Comparison of ENCODE assay signal across 9 mouse cellular contexts in the genomic region with DNA sequence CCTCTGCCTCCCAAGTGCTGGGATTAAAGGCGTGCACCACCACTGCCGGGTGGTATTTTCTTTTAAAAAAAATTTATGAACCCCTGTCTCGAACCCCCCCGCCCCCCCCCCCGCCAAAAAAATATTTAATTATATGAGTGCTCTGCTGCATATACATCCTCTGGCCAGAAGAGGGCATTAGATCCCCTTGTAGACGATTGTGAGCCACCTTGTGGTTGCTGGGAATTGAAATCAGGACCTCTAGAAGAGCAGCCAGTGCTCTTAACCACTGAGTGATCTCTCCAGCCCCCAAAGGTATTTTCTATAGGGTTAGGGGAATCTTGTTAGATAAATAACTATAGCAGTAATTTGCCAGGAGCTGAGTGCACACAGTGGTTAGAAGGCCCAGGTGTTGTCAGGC. TPM values are rescaled to one million over a fixed set of nuclear protein-coding genes. Genes with fewer than 3 reads are reported as not detected.
DNase-seq lines count a peak whose midpoint lies in the region; ATAC-seq and TF ChIP-seq lines count a peak whose summit lies in the region.
"Had no signal": no experiment of that assay in that cellular context is flagged by ENCODE, and none has a peak within 500 bp of the region (broad histone marks: within the 10 kb centered on the region; RNA-seq: fewer than 3 reads in every experiment).

No protein-coding gene starts in this region.

- no peaks in the 10 kb centered on the region for H3K27me3 ChIP-seq in cerebellum, adult 2 months (ENCODE audit: control insufficient read depth, insufficient read depth, low read length)
- no peaks in the 10 kb centered on the region for H3K27me3 ChIP-seq in midbrain, postnatal 0 days (ENCODE audit: insufficient read depth, low read length)
- no peaks in the 10 kb centered on the region for H3K27me3 ChIP-seq in midbrain, embryonic 16.5 days (ENCODE audit: control insufficient read depth, insufficient read depth, low read depth, low read length)

- TF ChIP-seq POLR2A in cerebellum, adult 2 months (IDR thresholded peaks at IDR 0.05; ENCODE audit: borderline replicate concordance, insufficient read depth, low read length), result no peak

- H3K4me2 ChIP-seq in midbrain, postnatal 0 days (ENCODE audit: low read depth, low read length, poor library complexity, severe bottlenecking), result no peak overlapping the region
- H3K4me2 ChIP-seq in midbrain, embryonic 16.5 days (ENCODE audit: low read length), result no peak overlapping the region
- H3K4me2 ChIP-seq: midbrain, embryonic 12.5 days had no signal

- peak; percentile 41; the same call in 1 of the 2 replicates for TF ChIP-seq CTCF in cerebellum, adult 2 months (IDR thresholded peaks at IDR 0.05; ENCODE audit: borderline replicate concordance, insufficient read depth, low read depth, low read length)
- peak; percentile 79 for TF ChIP-seq CTCF in midbrain, postnatal 0 days (IDR thresholded peaks at IDR 0.05)

- no peak overlapping the region for H3K9ac ChIP-seq in midbrain, postnatal 0 days (replicated peaks; ENCODE audit: low read length, poor library complexity, severe bottlenecking)
- no peak overlapping the region for H3K9ac ChIP-seq in midbrain, embryonic 16.5 days (ENCODE audit: low read depth, low read length)
- H3K9ac ChIP-seq: midbrain, embryonic 12.5 days had no signal

- intact Hi-C loops in heart, postnatal 14 days (cut with DNase I), result loop anchor here (5.0 kb wide), 1 partner anchor 58 kb away; a partner anchor contains a TSS
- intact Hi-C loops in left cerebral cortex, postnatal 4 days (cut with DNase I), result loop anchor here (5.0 kb wide), 1 partner anchor 67 kb away; no protein-coding TSS in a partner anchor

- no peak for ATAC-seq in midbrain, postnatal 0 days (ENCODE audit: low FRiP score)
- ATAC-seq in midbrain, embryonic 16.5 days, result no peak
- ATAC-seq in erythroblast, adult 5-6 weeks (replicated peaks; ENCODE audit: low FRiP score, poor library complexity, severe bottlenecking), result no peak

- no peaks in the 10 kb centered on the region for H3K9me3 ChIP-seq in midbrain, postnatal 0 days (ENCODE audit: low read length)
- H3K9me3 ChIP-seq in midbrain, embryonic 16.5 days (replicated peaks; ENCODE audit: control insufficient read depth, low read length, poor library complexity, severe bottlenecking), result no peaks in the 10 kb centered on the region
- H3K9me3 ChIP-seq: midbrain, embryonic 12.5 days had no signal

- no peak overlapping the region for H3K4me3 ChIP-seq in cerebellum, adult 2 months (replicated peaks; ENCODE audit: insufficient read depth, low read depth, low read length)
- H3K4me3 ChIP-seq in midbrain, postnatal 0 days (ENCODE audit: low read depth, low read length), result no peak overlapping the region
- no peak overlapping the region for H3K4me3 ChIP-seq in midbrain, embryonic 16.5 days (ENCODE audit: low read depth, low read length)
- H3K4me3 ChIP-seq: midbrain, embryonic 12.5 days had no signal

- no peaks in the 10 kb centered on the region for H3K36me3 ChIP-seq in midbrain, postnatal 0 days (ENCODE audit: insufficient read depth, low read length)
- no peaks in the 10 kb centered on the region for H3K36me3 ChIP-seq in midbrain, embryonic 16.5 days (ENCODE audit: control insufficient read depth, insufficient read depth, low read length)
- H3K36me3 ChIP-seq: midbrain, embryonic 12.5 days had no signal

- H3K4me1 ChIP-seq in cerebellum, adult 2 months (ENCODE audit: control insufficient read depth, insufficient read depth, low read length), result no peaks in the 10 kb centered on the region
- H3K4me1 ChIP-seq in midbrain, postnatal 0 days (ENCODE audit: insufficient read depth, low read length), result peaks cover 5% of the 10 kb centered on the region; the same call in 1 of the 2 replicates
- peaks cover 10% of the 10 kb centered on the region for H3K4me1 ChIP-seq in midbrain, embryonic 16.5 days (ENCODE audit: control insufficient read depth, insufficient read depth, low read length)

- 2% methylated on average over 6 of the region's 6 CpGs for WGBS in cerebellum, adult 2 months
- 4% methylated on average over 6 of the region's 6 CpGs for WGBS in midbrain, postnatal 0 days
- 2% methylated on average over 6 of the region's 6 CpGs for WGBS in midbrain, embryonic 16.5 days

- peak; percentile 27 to 36 for DNase-seq in cerebellum, adult 2 months
- DNase-seq in cerebellum, adult 11-12 months, result no peak
- peak; percentile 46 for DNase-seq in midbrain, postnatal 0 days (ENCODE audit: low spot score)
- DNase-seq in heart, postnatal 14 days, result peak; percentile 7 to 37
- DNase-seq in skeletal muscle tissue, adult 2 months (ENCODE audit: low read depth, low spot score), result peak; percentile 35
- no peak for DNase-seq in left cerebral cortex, postnatal 4 days

- no peak overlapping the region for H3K27ac ChIP-seq in cerebellum, adult 2 months (ENCODE audit: insufficient read depth, low read length)
- no peak overlapping the region for H3K27ac ChIP-seq in midbrain, postnatal 0 days (ENCODE audit: low read depth, low read length)
- no peak overlapping the region for H3K27ac ChIP-seq in midbrain, embryonic 16.5 days (ENCODE audit: low read length)
- H3K27ac ChIP-seq: midbrain, embryonic 12.5 days had no signal

RNA-seq across cellular contexts. Expression of a gene that starts 2.5 kb away (rescaled TPM):
- 128 and 133 TPM in 2 replicates for polyA plus RNA-seq in cerebellum, adult 2 months (2012; rRNA removed)
- 108 and 111 TPM in 2 replicates for total RNA-seq in midbrain, postnatal 0 days (2014; rRNA removed)
- polyA plus RNA-seq in midbrain, postnatal 0 days (2015; fragmentation: Nextera tagmentation; extraction: Ambion mirVana), result 300 and 310 TPM in 2 replicates
- polyA plus RNA-seq in midbrain, embryonic 16.5 days (2015; fragmentation: Nextera tagmentation; extraction: Ambion mirVana), result 264 and 291 TPM in 2 replicates
- 100 to 1,000 TPM; 114 to 118 TPM for total RNA-seq in heart, postnatal 14 days (2021)
- 77.2 and 91.3 TPM in 2 replicates for total RNA-seq in erythroblast, adult 5-6 weeks (2015; ENCODE audit: low replicate concordance)
- 16.7 and 33.8 TPM in 2 replicates for total RNA-seq in erythroblast, adult 5-6 weeks (2017; ENCODE audit: low replicate concordance)
- 100 to 1,000 TPM; 161 to 164 TPM for total RNA-seq in left cerebral cortex, postnatal 4 days (2021)

RNA-seq across cellular contexts. Expression of a gene that starts 3.4 kb away (rescaled TPM):
- 0.55 and 0.57 TPM in 2 replicates for polyA plus RNA-seq in cerebellum, adult 2 months (2012; rRNA removed)
- total RNA-seq in midbrain, postnatal 0 days (2014; rRNA removed), result 4.9 and 6.0 TPM in 2 replicates
- polyA plus RNA-seq in midbrain, postnatal 0 days (2015; fragmentation: Nextera tagmentation; extraction: Ambion mirVana), result 1.4 and 1.7 TPM in 2 replicates
- polyA plus RNA-seq in midbrain, embryonic 16.5 days (2015; fragmentation: Nextera tagmentation; extraction: Ambion mirVana), result 2.3 and 2.7 TPM in 2 replicates
- total RNA-seq in heart, postnatal 14 days (2021), result under 1 TPM; 0.05 to 0.07 TPM
- 1.3 TPM in 1 of 2 replicates, not detected in the other for total RNA-seq in erythroblast, adult 5-6 weeks (2015; ENCODE audit: low replicate concordance)
- total RNA-seq in erythroblast, adult 5-6 weeks (2017; ENCODE audit: low replicate concordance), result 0.28 TPM in 1 of 2 replicates, not detected in the other
- 1 to 10 TPM; 2.8 to 3.2 TPM for total RNA-seq in left cerebral cortex, postnatal 4 days (2021)

RNA-seq across cellular contexts. Expression of a gene that starts 28.4 kb away (rescaled TPM):
- 4.1 TPM in 2 replicates for polyA plus RNA-seq in cerebellum, adult 2 months (2012; rRNA removed)
- 13.8 and 14.6 TPM in 2 replicates for total RNA-seq in midbrain, postnatal 0 days (2014; rRNA removed)
- polyA plus RNA-seq in midbrain, postnatal 0 days (2015; fragmentation: Nextera tagmentation; extraction: Ambion mirVana), result 4.0 and 5.4 TPM in 2 replicates
- 7.6 and 9.5 TPM in 2 replicates for polyA plus RNA-seq in midbrain, embryonic 16.5 days (2015; fragmentation: Nextera tagmentation; extraction: Ambion mirVana)
- 1 to 10 TPM; 1.8 to 2.1 TPM for total RNA-seq in heart, postnatal 14 days (2021)
- total RNA-seq in erythroblast, adult 5-6 weeks (2015; ENCODE audit: low replicate concordance), result 0.96 TPM in 1 of 2 replicates, not detected in the other
- total RNA-seq in erythroblast, adult 5-6 weeks (2017; ENCODE audit: low replicate concordance), result 0.14 and 0.60 TPM in 2 replicates
- 10 to 100 TPM; 11.5 to 13.1 TPM for total RNA-seq in left cerebral cortex, postnatal 4 days (2021)

RNA-seq across cellular contexts. Expression of a gene that starts 58.0 kb away (rescaled TPM):
- polyA plus RNA-seq in cerebellum, adult 2 months (2012; rRNA removed), result 1.5 TPM in 2 replicates
- total RNA-seq in midbrain, postnatal 0 days (2014; rRNA removed), result 9.0 and 9.6 TPM in 2 replicates
- polyA plus RNA-seq in midbrain, postnatal 0 days (2015; fragmentation: Nextera tagmentation; extraction: Ambion mirVana), result 4.3 and 4.4 TPM in 2 replicates
- 3.3 and 4.4 TPM in 2 replicates for polyA plus RNA-seq in midbrain, embryonic 16.5 days (2015; fragmentation: Nextera tagmentation; extraction: Ambion mirVana)
- total RNA-seq in heart, postnatal 14 days (2021), result under 1 TPM in 1 of 2 experiments, not detected in 1; 0.31 TPM
- total RNA-seq in erythroblast, adult 5-6 weeks (2015; ENCODE audit: low replicate concordance), result 0.38 TPM in 1 of 2 replicates, not detected in the other
- total RNA-seq in erythroblast, adult 5-6 weeks (2017; ENCODE audit: low replicate concordance), result not detected in 2 replicates
- total RNA-seq in left cerebral cortex, postnatal 4 days (2021), result 1 to 10 TPM; 8.9 to 9.3 TPM

Comparison
In these comparisons a context has a peak if more than half of its experiments do, and no peak if none do; other contexts are left out.
1. DNase-seq: peak in cerebellum, adult 2 months (2 of 2), midbrain, postnatal 0 days (single experiment), heart, postnatal 14 days (2 of 2) and skeletal muscle tissue, adult 2 months (single experiment); none in cerebellum, adult 11-12 months (single experiment) and left cerebral cortex, postnatal 4 days (single experiment).